Mouse (Mus musculus) layer of hippocampus, postnatal 10 days (tissue): ENCODE measurements at regions not wholly inside any gene's neighbourhood (a gene's known extent, or its start where the extent isn't known, plus 50 kb on each side); places are given as distances from the start of the nearest gene placed in this dataset.

Experiments used
- DNase-seq, 2 experiments: peaks; one replicate each; pipeline ENCODE4 v3.0.0; 2021; ENCODE audit warnings: low spot score in 2 of 2

- DNase-seq, result peak; percentile 65 to 68
Measured at GRCm38 (mm10) chr8:101097851-101098250, 1681.6 kb upstream of the Cdh8 start.
